Mouse (Mus musculus) ES-E14 (cell line): ENCODE measurements around the gene Metrnl.

ENCODE experiments used
- CHD2 ChIP-seq: IDR thresholded peaks from 2 replicates; pipeline ENCODE4 v1.6.1; 2014; ENCODE audit warnings: mild to moderate bottlenecking, low read depth, low read length, inconsistent platforms
- HCFC1 ChIP-seq: IDR thresholded peaks from 2 replicates; pipeline ENCODE4 v1.6.1; 2012; ENCODE audit warnings: low read length, inconsistent platforms, borderline replicate concordance; ENCODE audit not compliant: insufficient read depth
- MAFK ChIP-seq: IDR thresholded peaks from 2 replicates; pipeline ENCODE4 v1.6.1; 2014; ENCODE audit warnings: mild to moderate bottlenecking, low read depth, low read length, inconsistent platforms; ENCODE audit not compliant: insufficient read depth
- ZNF384 ChIP-seq: IDR thresholded peaks from 2 replicates; pipeline ENCODE4 v1.6.1; 2012; ENCODE audit warnings: low read depth, low read length, inconsistent platforms

- TF ChIP-seq CHD2 (no peak), HCFC1 (no peak), ZNF384 (no peak), MAFK (no peak)
Measured at GRCm38 (mm10) chr11:121722434-121722833, 21.1 kb downstream of the Metrnl start.
